Mouse (Mus musculus): ENCODE results near the gene Atp11a. TPM values are rescaled to one million over a fixed set of nuclear protein-coding genes. Genes with fewer than 3 reads are reported as not detected.

Gene Atp11a
- polyA plus RNA-seq, 1 experiment from 2014 or later: 9.1 TPM

GRCm38 (mm10) chr8:12863061-12863460, 106.2 kb downstream of the Atp11a start:
- H3K9me3 ChIP-seq (replicated peaks; ENCODE audit: control insufficient read depth, low read length): no peaks in the 10 kb centered on the region
- DNase-seq (ENCODE audit: low spot score): no peak
- WGBS: 80% methylated on average over 3 of the region's 3 CpGs
- H3K9ac ChIP-seq (ENCODE audit: low read length): no peak overlapping the region
- no peak overlapping the region for H3K27ac ChIP-seq (ENCODE audit: low read depth, low read length)
- no peaks in the 10 kb centered on the region for H3K4me1 ChIP-seq (ENCODE audit: control insufficient read depth, insufficient read depth, low read length)
- no peaks in the 10 kb centered on the region for H3K27me3 ChIP-seq (replicated peaks; ENCODE audit: control insufficient read depth, insufficient read depth, low read length)
- no peak for ATAC-seq
- no peak overlapping the region for H3K4me2 ChIP-seq (ENCODE audit: low read length)
- peaks cover 69% of the 10 kb centered on the region for H3K36me3 ChIP-seq (ENCODE audit: control insufficient read depth, insufficient read depth, low read length)
- no peak overlapping the region for H3K4me3 ChIP-seq (ENCODE audit: low read depth, low read length)

GRCm38 (mm10) chr8:12863608-12864007, 106.8 kb downstream of the Atp11a start:
- peaks cover 64% of the 10 kb centered on the region for H3K36me3 ChIP-seq (ENCODE audit: control insufficient read depth, insufficient read depth, low read length)
- DNase-seq (ENCODE audit: low spot score) (no peak), ATAC-seq (no peak)
- no peaks in the 10 kb centered on the region for H3K9me3 ChIP-seq (replicated peaks; ENCODE audit: control insufficient read depth, low read length)
- no peak overlapping the region for H3K4me3 ChIP-seq (ENCODE audit: low read depth, low read length)
- H3K27me3 ChIP-seq (replicated peaks; ENCODE audit: control insufficient read depth, insufficient read depth, low read length): no peaks in the 10 kb centered on the region
- no peak overlapping the region for H3K4me2 ChIP-seq (ENCODE audit: low read length)
- no peaks in the 10 kb centered on the region for H3K4me1 ChIP-seq (ENCODE audit: control insufficient read depth, insufficient read depth, low read length)
- whole genome bisulfite sequencing: 82% methylated on average over 14 of the region's 14 CpGs
- no peak overlapping the region for H3K27ac ChIP-seq (ENCODE audit: low read depth, low read length)
- H3K9ac ChIP-seq (ENCODE audit: low read length): no peak overlapping the region

- Histone ChIP-seq H3K4me2 (ENCODE audit: low read length) (no peak overlapping the region), H3K27me3 (replicated peaks; ENCODE audit: control insufficient read depth, insufficient read depth, low read length) (no peaks in the 10 kb centered on the region), H3K9me3 (replicated peaks; ENCODE audit: control insufficient read depth, low read length) (no peaks in the 10 kb centered on the region), H3K4me3 (ENCODE audit: low read depth, low read length) (no peak overlapping the region), H3K9ac (ENCODE audit: low read length) (no peak overlapping the region), H3K27ac (ENCODE audit: low read depth, low read length) (no peak overlapping the region), H3K36me3 (ENCODE audit: control insufficient read depth, insufficient read depth, low read length) (peaks cover 52% of the 10 kb centered on the region), H3K4me1 (ENCODE audit: control insufficient read depth, insufficient read depth, low read length) (no peaks in the 10 kb centered on the region)
- ATAC-seq: no peak
- 74% methylated on average over 6 of the region's 6 CpGs for WGBS
- DNase-seq (ENCODE audit: low spot score): no peak
Observed at GRCm38 (mm10) chr8:12865790-12866189, 109.0 kb downstream of the Atp11a start.

GRCm38 (mm10) chr8:12869661-12870060, 112.8 kb downstream of the Atp11a start:
- DNase-seq (ENCODE audit: low spot score): peak; percentile 11
- H3K27me3 ChIP-seq (replicated peaks; ENCODE audit: control insufficient read depth, insufficient read depth, low read length): no peaks in the 10 kb centered on the region
- ATAC-seq: no peak
- no peak overlapping the region for H3K4me3 ChIP-seq (ENCODE audit: low read depth, low read length)
- H3K9ac ChIP-seq (ENCODE audit: low read length): no peak overlapping the region
- no peak overlapping the region; the same call in 1 of the 2 replicates for H3K27ac ChIP-seq (ENCODE audit: low read depth, low read length)
- H3K36me3 ChIP-seq (ENCODE audit: control insufficient read depth, insufficient read depth, low read length): peaks cover 18% of the 10 kb centered on the region
- H3K4me1 ChIP-seq (ENCODE audit: control insufficient read depth, insufficient read depth, low read length): peaks cover 19% of the 10 kb centered on the region
- 83% methylated on average over 3 of the region's 3 CpGs for WGBS
- no peaks in the 10 kb centered on the region for H3K9me3 ChIP-seq (replicated peaks; ENCODE audit: control insufficient read depth, low read length)
- H3K4me2 ChIP-seq (ENCODE audit: low read length): no peak overlapping the region

- Histone ChIP-seq H3K9ac (ENCODE audit: low read length) (no peak overlapping the region), H3K36me3 (ENCODE audit: control insufficient read depth, insufficient read depth, low read length) (peaks cover 8% of the 10 kb centered on the region), H3K4me2 (ENCODE audit: low read length) (no peak overlapping the region), H3K9me3 (replicated peaks; ENCODE audit: control insufficient read depth, low read length) (no peaks in the 10 kb centered on the region), H3K27me3 (replicated peaks; ENCODE audit: control insufficient read depth, insufficient read depth, low read length) (no peaks in the 10 kb centered on the region), H3K4me1 (ENCODE audit: control insufficient read depth, insufficient read depth, low read length) (peaks cover 26% of the 10 kb centered on the region), H3K27ac (ENCODE audit: low read depth, low read length) (peak overlapping the region; percentile 86), H3K4me3 (ENCODE audit: low read depth, low read length) (no peak overlapping the region)
- ATAC-seq: no peak
- 81% methylated on average over 5 of the region's 5 CpGs for WGBS
- no peak for DNase-seq (ENCODE audit: low spot score)
Observed at GRCm38 (mm10) chr8:12870656-12871055, 113.8 kb downstream of the Atp11a start.

- no peaks in the 10 kb centered on the region for H3K36me3 ChIP-seq (ENCODE audit: control insufficient read depth, insufficient read depth, low read length)
- peak; percentile 37 for ATAC-seq
- 0% methylated on average over 5 of the region's 5 CpGs for WGBS
- no peaks in the 10 kb centered on the region for H3K9me3 ChIP-seq (replicated peaks; ENCODE audit: control insufficient read depth, low read length)
- no peak overlapping the region for H3K4me3 ChIP-seq (ENCODE audit: low read depth, low read length)
- peak overlapping the region; percentile 86 for H3K27ac ChIP-seq (ENCODE audit: low read depth, low read length)
- peak; percentile 83 for DNase-seq (ENCODE audit: low spot score)
- H3K4me2 ChIP-seq (ENCODE audit: low read length): peak overlapping the region; percentile 21; the same call in 1 of the 2 replicates
- H3K4me1 ChIP-seq (ENCODE audit: control insufficient read depth, insufficient read depth, low read length): peaks cover 32% of the 10 kb centered on the region
- H3K9ac ChIP-seq (ENCODE audit: low read length): peak overlapping the region; percentile 49
- H3K27me3 ChIP-seq (replicated peaks; ENCODE audit: control insufficient read depth, insufficient read depth, low read length): no peaks in the 10 kb centered on the region
Observed at GRCm38 (mm10) chr8:12871461-12871860, 114.6 kb downstream of the Atp11a start.

GRCm38 (mm10) chr8:12872983-12873356, 116.2 kb downstream of the Atp11a start:
- Histone ChIP-seq H3K9ac (ENCODE audit: low read length) (peak overlapping the region; percentile 76), H3K36me3 (ENCODE audit: control insufficient read depth, insufficient read depth, low read length) (no peaks in the 10 kb centered on the region), H3K4me2 (ENCODE audit: low read length) (peak overlapping the region; percentile 75), H3K27ac (ENCODE audit: low read depth, low read length) (no peak overlapping the region), H3K4me1 (ENCODE audit: control insufficient read depth, insufficient read depth, low read length) (peaks cover 37% of the 10 kb centered on the region), H3K27me3 (replicated peaks; ENCODE audit: control insufficient read depth, insufficient read depth, low read length) (no peaks in the 10 kb centered on the region), H3K9me3 (replicated peaks; ENCODE audit: control insufficient read depth, low read length) (no peaks in the 10 kb centered on the region), H3K4me3 (ENCODE audit: low read depth, low read length) (peak overlapping the region; percentile 57)
- peak; percentile 1; the same call in 1 of the 2 replicates for ATAC-seq
- DNase-seq (ENCODE audit: low spot score): peak; percentile 16
- WGBS: 2% methylated on average over 8 of the region's 9 CpGs

GRCm38 (mm10) chr8:12873357-12874046, 116.7 kb downstream of the Atp11a start, which contains the start of gene Mcf2l:
Gene Mcf2l, plus strand, starts transcription at chr8:12873806.
- H3K36me3 ChIP-seq (ENCODE audit: control insufficient read depth, insufficient read depth, low read length): no peaks in the 10 kb centered on the region
- peak within 1 kb of the TSS; percentile 86; the same call in 1 of the 2 replicates for H3K27ac ChIP-seq (ENCODE audit: low read depth, low read length)
- H3K4me2 ChIP-seq (ENCODE audit: low read length): peak within 1 kb of the TSS; percentile 75
- no peaks in the 10 kb centered on the region for H3K27me3 ChIP-seq (replicated peaks; ENCODE audit: control insufficient read depth, insufficient read depth, low read length)
- H3K4me3 ChIP-seq (ENCODE audit: low read depth, low read length): peak within 1 kb of the TSS; percentile 57
- under 1% methylated on average over 27 of the region's 30 CpGs for WGBS
- ATAC-seq: peak; percentile 82
- peak within 1 kb of the TSS; percentile 76 for H3K9ac ChIP-seq (ENCODE audit: low read length)
- DNase-seq (ENCODE audit: low spot score): peak; percentile 92
- peaks cover 37% of the 10 kb centered on the region for H3K4me1 ChIP-seq (ENCODE audit: control insufficient read depth, insufficient read depth, low read length)
- no peaks in the 10 kb centered on the region for H3K9me3 ChIP-seq (replicated peaks; ENCODE audit: control insufficient read depth, low read length)

GRCm38 (mm10) chr8:12874194-12874791, 117.5 kb downstream of the Atp11a start:
- DNase-seq (ENCODE audit: low spot score) (peak; percentile 57), ATAC-seq (peak; percentile 58)
- WGBS: 7% methylated on average over 8 of the region's 8 CpGs
- Histone ChIP-seq H3K27ac (ENCODE audit: low read depth, low read length) (peak overlapping the region; percentile 65; the same call in 1 of the 2 replicates), H3K9me3 (replicated peaks; ENCODE audit: control insufficient read depth, low read length) (no peaks in the 10 kb centered on the region), H3K27me3 (replicated peaks; ENCODE audit: control insufficient read depth, insufficient read depth, low read length) (no peaks in the 10 kb centered on the region), H3K36me3 (ENCODE audit: control insufficient read depth, insufficient read depth, low read length) (0 out of 2 replicates have a peak, but pooled peaks cover 2% of the 10 kb centered on the region), H3K4me3 (ENCODE audit: low read depth, low read length) (peak overlapping the region; percentile 57), H3K9ac (ENCODE audit: low read length) (peak overlapping the region; percentile 76), H3K4me1 (ENCODE audit: control insufficient read depth, insufficient read depth, low read length) (peaks cover 37% of the 10 kb centered on the region), H3K4me2 (ENCODE audit: low read length) (peak overlapping the region; percentile 75)
